8 mouse cellular contexts compared by ENCODE assay signal in genomic region chr19:41980819-41981594, GRCm38 (mm10). TPM values are rescaled to one million over a fixed set of nuclear protein-coding genes. Genes with fewer than 3 reads are reported as not detected.
DNase-seq lines count a peak whose midpoint lies in the region; ATAC-seq and TF ChIP-seq lines count a peak whose summit lies in the region.

Mms19 (minus strand) TSS chr19:41981157.

- H3K4me2 ChIP-seq in heart, embryonic 15.5 days = peak within 1 kb of the TSS; percentile 89
- peak within 1 kb of the TSS; percentile 78 for H3K4me2 ChIP-seq in liver, embryonic 14.5 days (ENCODE audit: low read depth)
- peak within 1 kb of the TSS; percentile 100 for H3K4me2 ChIP-seq in neural tube, embryonic 11.5 days (ENCODE audit: low read depth)
- peak within 1 kb of the TSS; percentile 95 for H3K4me2 ChIP-seq in stomach, postnatal 0 days (replicated peaks; ENCODE audit: low read depth)

- no peaks in the 10 kb centered on the region for H3K9me3 ChIP-seq in forebrain, embryonic 10.5 days
- no peaks in the 10 kb centered on the region for H3K9me3 ChIP-seq in heart, embryonic 15.5 days (replicated peaks)
- no peaks in the 10 kb centered on the region for H3K9me3 ChIP-seq in liver, embryonic 14.5 days (ENCODE audit: control insufficient read depth, low read length)
- H3K9me3 ChIP-seq in neural tube, embryonic 11.5 days (ENCODE audit: control insufficient read depth, low read length) = no peaks in the 10 kb centered on the region
- no peaks in the 10 kb centered on the region for H3K9me3 ChIP-seq in stomach, postnatal 0 days (ENCODE audit: control insufficient read depth, low read length)

- H3K27me3 ChIP-seq in forebrain, embryonic 10.5 days (ENCODE audit: poor library complexity, severe bottlenecking) = peaks cover 20% of the 10 kb centered on the region
- H3K27me3 ChIP-seq in heart, embryonic 15.5 days = no peaks in the 10 kb centered on the region
- peaks cover 25% of the 10 kb centered on the region for H3K27me3 ChIP-seq in liver, embryonic 14.5 days (ENCODE audit: control insufficient read depth, insufficient read depth, low read length)
- 0 out of 2 replicates have a peak, but pooled peaks cover 4% of the 10 kb centered on the region for H3K27me3 ChIP-seq in neural tube, embryonic 11.5 days (ENCODE audit: control insufficient read depth, insufficient read depth, low read length)
- no peaks in the 10 kb centered on the region for H3K27me3 ChIP-seq in stomach, postnatal 0 days (ENCODE audit: control insufficient read depth, insufficient read depth, low read length)

- peak; percentile 40 for TF ChIP-seq CTCF in liver, embryonic 14.5 days (IDR thresholded peaks at IDR 0.05; ENCODE audit: low read depth)
- TF ChIP-seq CTCF in stomach, postnatal 0 days (IDR thresholded peaks at IDR 0.05; ENCODE audit: low read depth) = peak; percentile 53

- peak; percentile 99 for DNase-seq in c-Kit-negative CD71-positive TER-119-positive erythroid progenitor cells, embryonic 14.5 days (ENCODE audit: low read depth, low spot score)
- peak; percentile 98 for DNase-seq in forebrain, embryonic 10.5 days (ENCODE audit: extremely low spot score, low spot score)
- peak; percentile 99 to 100 for DNase-seq in kidney, postnatal 25 days
- DNase-seq in liver, embryonic 14.5 days (ENCODE audit: low read depth in 3 of 3, low spot score in 3 of 3) = peak; percentile 97 to 99 (median 97)
- peak; percentile 99 for DNase-seq in neural tube, embryonic 11.5 days (ENCODE audit: low spot score)
- peak; percentile 100 for DNase-seq in stomach, postnatal 0 days (ENCODE audit: low spot score)

- no peaks in the 10 kb centered on the region for H3K36me3 ChIP-seq in forebrain, embryonic 10.5 days (replicated peaks)
- H3K36me3 ChIP-seq in heart, embryonic 15.5 days = no peaks in the 10 kb centered on the region
- H3K36me3 ChIP-seq in liver, embryonic 14.5 days (replicated peaks; ENCODE audit: control insufficient read depth, insufficient read depth, low read depth) = no peaks in the 10 kb centered on the region; the same call in 1 of the 2 replicates
- no peaks in the 10 kb centered on the region; the same call in 1 of the 2 replicates for H3K36me3 ChIP-seq in neural tube, embryonic 11.5 days (ENCODE audit: control insufficient read depth, insufficient read depth, low read length)
- H3K36me3 ChIP-seq in stomach, postnatal 0 days (ENCODE audit: control insufficient read depth, insufficient read depth, low read length) = no peaks in the 10 kb centered on the region

- peak within 1 kb of the TSS; percentile 76 for H3K4me3 ChIP-seq in forebrain, embryonic 10.5 days
- peak within 1 kb of the TSS; percentile 67 for H3K4me3 ChIP-seq in heart, embryonic 15.5 days
- H3K4me3 ChIP-seq in liver, embryonic 14.5 days (ENCODE audit: insufficient read depth in 1 of 2, low read depth in 2 of 2, low read length in 2 of 2) = peak within 1 kb of the TSS; percentile 84 to 97
- peak within 1 kb of the TSS; percentile 85 for H3K4me3 ChIP-seq in neural tube, embryonic 11.5 days (ENCODE audit: low read depth, low read length)
- peak within 1 kb of the TSS; percentile 92 for H3K4me3 ChIP-seq in stomach, postnatal 0 days (ENCODE audit: low read depth, low read length)

- H3K4me1 ChIP-seq in forebrain, embryonic 10.5 days = peaks cover 45% of the 10 kb centered on the region
- H3K4me1 ChIP-seq in heart, embryonic 15.5 days (replicated peaks) = peaks cover 23% of the 10 kb centered on the region
- H3K4me1 ChIP-seq in liver, embryonic 14.5 days (replicated peaks; ENCODE audit: control insufficient read depth in 2 of 2, insufficient read depth in 2 of 2, low read length in 1 of 2) = 0 out of 4 replicates have a peak, but pooled peaks cover 0 to 2% of the 10 kb centered on the region in 2 experiments
- H3K4me1 ChIP-seq in neural tube, embryonic 11.5 days (ENCODE audit: control insufficient read depth, insufficient read depth, low read length) = peaks cover 5% of the 10 kb centered on the region
- H3K4me1 ChIP-seq in stomach, postnatal 0 days (replicated peaks; ENCODE audit: control insufficient read depth, insufficient read depth) = no peaks in the 10 kb centered on the region

- under 1% methylated on average over 68 of the region's 68 CpGs for WGBS in forebrain, embryonic 10.5 days
- WGBS in heart, embryonic 15.5 days = 1% methylated on average over 64 of the region's 68 CpGs
- WGBS in liver, embryonic 14.5 days (ENCODE audit: insufficient replicate concordance) = under 1% methylated on average over 62 of the region's 68 CpGs
- WGBS in neural tube, embryonic 11.5 days = under 1% methylated on average over 65 of the region's 68 CpGs
- under 1% methylated on average over 60 of the region's 68 CpGs for WGBS in stomach, postnatal 0 days

- no peak for TF ChIP-seq EP300 in liver, embryonic 14.5 days (IDR thresholded peaks at IDR 0.05; ENCODE audit: low read depth)
- TF ChIP-seq EP300 in stomach, postnatal 0 days (optimal IDR thresholded peaks at IDR 0.05) = peak; percentile 19

- ATAC-seq in CD4-positive, CD25-positive, alpha-beta regulatory T cell, adult 4 months = peak; percentile 92
- ATAC-seq in heart, embryonic 15.5 days (replicated peaks; ENCODE audit: insufficient number of reproducible peaks, insufficient read depth, low FRiP score, low read depth) = peak; percentile 95
- ATAC-seq in liver, embryonic 14.5 days (ENCODE audit: insufficient read depth) = peak; percentile 92
- ATAC-seq in neural tube, embryonic 11.5 days (ENCODE audit: insufficient read depth, low FRiP score, low TSS enrichment) = peak; percentile 95
- ATAC-seq in stomach, postnatal 0 days (ENCODE audit: low FRiP score, low TSS enrichment) = peak; percentile 94

- H3K27ac ChIP-seq in forebrain, embryonic 10.5 days = peak within 1 kb of the TSS; percentile 91
- H3K27ac ChIP-seq in heart, embryonic 15.5 days = peak within 1 kb of the TSS; percentile 95
- peak within 1 kb of the TSS; percentile 89 for H3K27ac ChIP-seq in liver, embryonic 14.5 days
- H3K27ac ChIP-seq in neural tube, embryonic 11.5 days (ENCODE audit: low read depth, low read length) = peak within 1 kb of the TSS; percentile 64; the same call in 1 of the 2 replicates
- peak within 1 kb of the TSS; percentile 93 for H3K27ac ChIP-seq in stomach, postnatal 0 days (replicated peaks)

- peak within 1 kb of the TSS; percentile 93 for H3K9ac ChIP-seq in heart, embryonic 15.5 days
- peak within 1 kb of the TSS; percentile 81 for H3K9ac ChIP-seq in liver, embryonic 14.5 days (replicated peaks)
- peak within 1 kb of the TSS; percentile 72 for H3K9ac ChIP-seq in neural tube, embryonic 11.5 days (ENCODE audit: low read length)
- H3K9ac ChIP-seq in stomach, postnatal 0 days (ENCODE audit: low read length) = peak within 1 kb of the TSS; percentile 80

RNA-seq across cellular contexts. Expression of gene Mms19, which starts in this region (rescaled TPM):
- 100 to 1,000 TPM in 1 of 2 experiments, 10 to 100 TPM in 1; 78.1 to 104 TPM for polyA plus RNA-seq in CD4-positive, CD25-positive, alpha-beta regulatory T cell, adult 4 months (2017; shearing (Covaris generic))
- polyA plus RNA-seq in forebrain, embryonic 10.5 days (2016; fragmentation: Nextera tagmentation; extraction: Ambion mirVana) = 35.3 and 42.3 TPM in 2 replicates
- polyA plus RNA-seq in heart, embryonic 15.5 days (2015; fragmentation: Nextera tagmentation; extraction: Ambion mirVana) = 19.7 and 22.5 TPM in 2 replicates
- polyA plus RNA-seq in liver, embryonic 14.5 days (2012; rRNA removed) = 18.2 and 18.5 TPM in 2 replicates
- 10.4 and 10.8 TPM in 2 replicates for polyA plus RNA-seq in liver, embryonic 14.5 days (2014; fragmentation: Nextera tagmentation; extraction: Ambion mirVana)
- polyA plus RNA-seq in neural tube, embryonic 11.5 days (2014; fragmentation: Nextera tagmentation; extraction: Ambion mirVana) = 29.0 and 35.1 TPM in 2 replicates
- 10.2 and 11.7 TPM in 2 replicates for polyA plus RNA-seq in stomach, postnatal 0 days (2015; fragmentation: Nextera tagmentation; extraction: Ambion mirVana)

Comparison
In these comparisons a context has a peak if more than half of its experiments do, and no peak if none do; other contexts are left out.
1. Peak in every context shown above with its lines: DNase-seq, ATAC-seq, H3K4me3 ChIP-seq and H3K27ac ChIP-seq.